Mouse (Mus musculus) MEL (cell line): ENCODE measurements at regions not wholly inside any gene's neighbourhood (a gene's known extent, or its start where the extent isn't known, plus 50 kb on each side); places are given as distances from the start of the nearest gene placed in this dataset.

Experiments used
- CHD1 ChIP-seq: IDR thresholded peaks from 2 replicates; pipeline ENCODE4 v1.6.1; 2012; ENCODE audit warnings: low read depth, mild to moderate bottlenecking, inconsistent platforms, low read length, improper control_type of control experiment
- EP300 ChIP-seq, 2 experiments: IDR thresholded peaks; 2 replicates each; pipeline ENCODE4 v1.6.1; 2011; ENCODE audit warnings: improper control_type of control experiment in 2 of 2, low read length in 2 of 2, low read depth in 1 of 2, mild to moderate bottlenecking in 1 of 2
- POLR2A ChIP-seq, 2 experiments: IDR thresholded peaks; 2 replicates each; pipeline ENCODE4 v1.6.1; 2011 to 2012; ENCODE audit warnings: low read length in 2 of 2, mild to moderate bottlenecking in 2 of 2, control low read depth in 1 of 2, improper control_type of control experiment in 1 of 2, low read depth in 1 of 2, moderate library complexity in 1 of 2; ENCODE audit not compliant: control insufficient read depth in 1 of 2, insufficient read depth in 1 of 2, poor library complexity in 1 of 2
- SIN3A ChIP-seq: IDR thresholded peaks from 2 replicates; pipeline ENCODE4 v1.6.1; 2012; ENCODE audit warnings: low read length, improper control_type of control experiment, inconsistent platforms

- TF ChIP-seq SIN3A (no peak), POLR2A (IDR thresholded peaks at IDR 0.05; ENCODE audit: control insufficient read depth in 1 of 2, insufficient read depth in 1 of 2, low read depth in 1 of 2, low read length in 2 of 2, poor library complexity in 1 of 2) (no peak), EP300 (IDR thresholded peaks at IDR 0.05; ENCODE audit: low read depth in 1 of 2, low read length in 2 of 2) (no peak), CHD1 (no peak)
Observed at GRCm38 (mm10) chr10:98084881-98085280, 358.3 kb upstream of the C030005K15Rik start.
